In the genomic region with DNA sequence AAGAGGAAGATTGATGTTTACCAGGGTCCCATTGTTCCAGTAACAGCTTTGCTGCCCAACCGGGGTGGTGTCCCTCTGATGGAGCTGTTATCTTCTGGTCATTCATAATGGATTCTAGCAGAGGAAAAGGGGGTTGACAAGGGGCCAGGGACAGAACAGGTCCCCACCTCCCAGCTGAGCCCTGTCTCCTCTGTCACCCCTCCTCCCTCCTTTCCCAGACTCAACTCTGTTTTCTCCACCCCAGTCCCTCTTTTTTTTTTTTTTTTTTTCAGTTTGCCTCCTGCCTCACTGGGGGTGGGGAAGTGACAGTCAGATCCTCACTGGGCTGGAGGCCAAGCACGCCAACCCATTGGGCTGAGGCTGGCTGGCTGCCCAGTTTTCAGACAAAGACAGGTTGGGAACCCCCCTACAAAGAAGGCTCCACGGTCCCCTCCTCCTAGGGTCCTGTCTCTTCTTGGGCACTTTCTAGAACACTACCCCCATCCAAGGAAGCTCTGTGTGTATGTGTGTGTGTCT, we compare ENCODE assay signal across 9 mouse cellular contexts.
DNase-seq lines count a peak whose midpoint lies in the region; ATAC-seq and TF ChIP-seq lines count a peak whose summit lies in the region.
"Had no signal": no experiment of that assay in that cellular context is flagged by ENCODE, and none has a peak within 500 bp of the region (broad histone marks: within the 10 kb centered on the region; RNA-seq: fewer than 3 reads in every experiment).

No protein-coding gene starts in this region.

- no peaks in the 10 kb centered on the region for H3K36me3 ChIP-seq in forebrain, postnatal 0 days (ENCODE audit: insufficient read depth)
- H3K36me3 ChIP-seq in hindbrain, embryonic 16.5 days (ENCODE audit: control insufficient read depth, insufficient read depth, low read length), result no peaks in the 10 kb centered on the region
- H3K36me3 ChIP-seq in stomach, embryonic 16.5 days (ENCODE audit: control insufficient read depth, insufficient read depth, low read length), result no peaks in the 10 kb centered on the region

- CTCF ChIA-PET in Patski (lab: Charles Lee), result interaction anchor here (0.7 to 2.3 kb wide), 4 partner anchors 9 to 144 kb away, joined by 3 to 10 read pairs (median 4); no protein-coding TSS in a partner anchor

- TF ChIP-seq POLR2A in brain, embryonic 14.5 days (IDR thresholded peaks at IDR 0.05; ENCODE audit: borderline replicate concordance, extremely low read depth, insufficient read depth, insufficient read length, poor library complexity, severe bottlenecking), result no peak

- 2% methylated on average over 3 of the region's 3 CpGs for WGBS in forebrain, postnatal 0 days
- 2% methylated on average over 3 of the region's 3 CpGs for WGBS in hindbrain, embryonic 16.5 days
- 3% methylated on average over 3 of the region's 3 CpGs for WGBS in stomach, embryonic 16.5 days

- H3K4me3 ChIP-seq in forebrain, postnatal 0 days (ENCODE audit: low read depth, low read length), result no peak overlapping the region
- no peak overlapping the region for H3K4me3 ChIP-seq in hindbrain, embryonic 16.5 days (ENCODE audit: low read length)
- H3K4me3 ChIP-seq in stomach, embryonic 16.5 days (replicated peaks; ENCODE audit: low read length), result no peak overlapping the region
- H3K4me3 ChIP-seq: myocyte had no signal

- POLR2A ChIA-PET in Patski (lab: Charles Lee), result interaction anchor here (0.7 to 1.7 kb wide), 6 partner anchors 10 to 1109 kb away, joined by 3 to 4 read pairs (median 3); no protein-coding TSS in a partner anchor

- 0 out of 2 replicates have a peak overlapping the region, but pooled peaks have one; percentile 6 for H3K4me2 ChIP-seq in forebrain, postnatal 0 days (ENCODE audit: low read depth)
- H3K4me2 ChIP-seq in hindbrain, embryonic 16.5 days (ENCODE audit: low read length), result peak overlapping the region; percentile 21
- H3K4me2 ChIP-seq in stomach, embryonic 16.5 days (ENCODE audit: low read depth, low read length), result peak overlapping the region; percentile 30

- TF ChIP-seq CTCF in Patski (IDR thresholded peaks at IDR 0.05), result no peak
- TF ChIP-seq CTCF in brain, embryonic 14.5 days (IDR thresholded peaks at IDR 0.05; ENCODE audit: borderline replicate concordance, extremely low read depth, insufficient read depth, insufficient read length), result no peak
- TF ChIP-seq CTCF in forebrain, postnatal 0 days (IDR thresholded peaks at IDR 0.05; ENCODE audit: low read depth), result no peak

- peaks cover 5% of the 10 kb centered on the region; the same call in 1 of the 2 replicates for H3K4me1 ChIP-seq in forebrain, postnatal 0 days (ENCODE audit: insufficient read depth)
- H3K4me1 ChIP-seq in hindbrain, embryonic 16.5 days (ENCODE audit: control insufficient read depth, insufficient read depth, low read depth, low read length), result peaks cover 8% of the 10 kb centered on the region
- peaks cover 13% of the 10 kb centered on the region for H3K4me1 ChIP-seq in stomach, embryonic 16.5 days (ENCODE audit: control insufficient read depth, insufficient read depth, low read length)

- DNase-seq in Patski (ENCODE audit: low read depth, low spot score), result peak; percentile 82
- peak; percentile 96 for DNase-seq in brain, embryonic 14.5 days (ENCODE audit: low read depth)
- peak; percentile 80 for DNase-seq in forebrain, postnatal 0 days
- DNase-seq in layer of hippocampus, postnatal 36 days, result peak; percentile 72 to 79
- DNase-seq in lung, postnatal 36 days, result peak; percentile 83

- no peaks in the 10 kb centered on the region for H3K9me3 ChIP-seq in forebrain, postnatal 0 days (ENCODE audit: low read length)
- no peaks in the 10 kb centered on the region for H3K9me3 ChIP-seq in hindbrain, embryonic 16.5 days (ENCODE audit: control insufficient read depth, low read length)
- no peaks in the 10 kb centered on the region for H3K9me3 ChIP-seq in stomach, embryonic 16.5 days (replicated peaks; ENCODE audit: control insufficient read depth, low read length)

- in situ Hi-C loops in Patski (cut with MboI; ENCODE audit: low pct_unique_long_range_greater_than_20kb), result no loop called here

- peak; percentile 47 for ATAC-seq in Patski
- ATAC-seq in forebrain, postnatal 0 days, result peak; percentile 67
- peak; percentile 84 for ATAC-seq in hindbrain, embryonic 16.5 days
- ATAC-seq in stomach, embryonic 16.5 days (ENCODE audit: insufficient read depth, low FRiP score), result peak; percentile 44
- no peak for ATAC-seq in megakaryocyte, adult 5-6 weeks (ENCODE audit: poor library complexity, severe bottlenecking)

- peak overlapping the region; percentile 57 for H3K27ac ChIP-seq in forebrain, postnatal 0 days (ENCODE audit: low read depth, low read length)
- H3K27ac ChIP-seq in hindbrain, embryonic 16.5 days (ENCODE audit: low read depth, low read length), result peak overlapping the region; percentile 36; the same call in 1 of the 2 replicates
- H3K27ac ChIP-seq in stomach, embryonic 16.5 days (ENCODE audit: low read length), result peak overlapping the region; percentile 40; the same call in 1 of the 2 replicates

- 0 out of 2 replicates have a peak overlapping the region, but pooled peaks have one; percentile 28 for H3K9ac ChIP-seq in forebrain, postnatal 0 days
- no peak overlapping the region; the same call in 1 of the 2 replicates for H3K9ac ChIP-seq in hindbrain, embryonic 16.5 days (ENCODE audit: low read depth, low read length)
- 0 out of 2 replicates have a peak overlapping the region, but pooled peaks have one; percentile 11 for H3K9ac ChIP-seq in stomach, embryonic 16.5 days (ENCODE audit: low read length)

- H3K27me3 ChIP-seq in Patski, result no peaks in the 10 kb centered on the region
- no peaks in the 10 kb centered on the region for H3K27me3 ChIP-seq in forebrain, postnatal 0 days (ENCODE audit: insufficient read depth, low read length)
- no peaks in the 10 kb centered on the region for H3K27me3 ChIP-seq in hindbrain, embryonic 16.5 days (replicated peaks; ENCODE audit: control insufficient read depth, insufficient read depth, low read length)
- no peaks in the 10 kb centered on the region for H3K27me3 ChIP-seq in stomach, embryonic 16.5 days (ENCODE audit: control insufficient read depth, insufficient read depth, low read length)
